Mouse (Mus musculus) cortical plate, adult 2 months (tissue): ENCODE data around the gene Cdk14. TPM values are rescaled to one million over a fixed set of nuclear protein-coding genes. Genes with fewer than 3 reads are reported as not detected.

Experiments used
- H3K27ac ChIP-seq: fragments of 200-500 bp; 2 replicates; pipeline ENCODE4 v1.5.1; 2012; ENCODE audit warnings: low read length, control low read depth, inconsistent platforms; ENCODE audit not compliant: insufficient read depth
- H3K4me1 ChIP-seq: fragments of 200-500 bp; 2 replicates; pipeline ENCODE4 v1.6.1; 2011; ENCODE audit warnings: low read length; ENCODE audit not compliant: control insufficient read depth, insufficient read depth
- H3K4me3 ChIP-seq: fragments of 200-500 bp; 2 replicates; pipeline ENCODE4 v1.5.1; 2011; ENCODE audit warnings: mild to moderate bottlenecking, low read length, control low read depth; ENCODE audit not compliant: insufficient read depth
- CTCF ChIP-seq: fragments of 200-500 bp; IDR thresholded peaks from 2 replicates; pipeline ENCODE4 v1.5.1; 2011; ENCODE audit warnings: mild to moderate bottlenecking, control low read depth, low read length; ENCODE audit not compliant: insufficient read depth; ENCODE audit errors: extremely low read depth
- POLR2A ChIP-seq: fragments of 200-500 bp; IDR thresholded peaks from 2 replicates; pipeline ENCODE4 v1.6.1; 2011; ENCODE audit warnings: mild to moderate bottlenecking, low read length, control low read depth; ENCODE audit not compliant: insufficient read depth; ENCODE audit errors: extremely low read depth
- polyA plus RNA-seq: library from polyadenylated mRNA; depleted of rRNA; stranded (reverse); fragments of >200 nt; gene quantifications from 2 replicates; pipeline ENCODE4 v1.2.3, GENCODE M21; 2012; rRNA removed

The Cdk14 gene
- polyA plus RNA-seq, 1 experiment = 89.5 TPM

DNA sequence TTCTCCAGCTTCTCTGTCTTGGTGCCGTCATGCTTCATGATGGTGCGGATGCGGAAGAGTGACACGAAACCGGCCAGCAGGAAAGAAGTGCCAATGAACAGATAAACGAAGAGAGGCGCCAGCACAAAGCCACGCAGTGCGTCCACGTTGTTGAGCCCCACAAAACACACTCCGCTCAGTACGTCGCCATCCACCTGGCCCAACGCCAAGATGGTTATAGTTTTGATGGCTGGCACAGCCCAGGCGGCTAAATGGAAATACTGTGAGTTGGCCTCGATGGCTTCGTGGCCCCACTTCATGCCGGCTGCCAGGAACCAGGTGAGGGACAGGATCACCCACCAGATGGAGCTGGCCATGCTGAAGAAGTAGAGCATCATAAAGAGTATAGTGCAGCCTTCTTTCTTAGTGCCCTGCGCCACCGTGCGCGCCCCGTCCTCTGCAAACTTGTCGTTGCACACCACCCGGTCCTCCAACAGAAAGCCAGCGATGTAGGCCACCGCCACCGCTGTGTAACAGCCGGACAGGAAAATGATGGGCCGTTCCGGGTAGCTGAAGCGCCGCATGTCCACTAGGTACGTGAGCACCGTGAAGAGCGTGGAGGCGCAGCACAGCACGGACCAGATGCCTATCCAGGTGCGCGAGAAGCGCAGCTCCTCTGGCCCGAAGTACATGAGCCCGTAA is 664.0 kb downstream of the Cdk14 start:
- Histone ChIP-seq H3K27ac (no peak overlapping the region), H3K4me1 (peaks cover 1% of the 10 kb centered on the region; the same call in 1 of the 2 replicates), H3K4me3 (peak overlapping the region; percentile 53)
- no peak for TF ChIP-seq CTCF

DNA sequence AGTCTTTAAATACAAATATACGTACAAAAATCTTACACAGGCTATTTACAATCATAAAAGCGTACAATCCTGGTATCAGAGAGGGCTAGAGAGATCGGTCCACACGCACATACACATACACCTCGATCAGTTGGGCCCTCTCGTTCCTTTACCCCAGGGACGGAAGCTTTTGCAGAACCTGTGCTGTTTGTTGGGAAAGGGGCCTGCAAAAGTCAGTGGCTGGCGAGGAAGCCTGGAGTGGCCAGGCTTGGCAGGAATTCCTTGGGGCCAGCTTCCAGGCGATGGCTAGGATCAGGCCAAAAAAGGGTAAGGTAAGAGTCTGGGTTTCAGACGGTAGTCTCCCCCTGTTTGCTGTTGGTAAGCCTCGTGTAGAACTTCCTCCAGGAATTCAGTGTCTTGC is 664.8 kb downstream of the Cdk14 start:
- peak overlapping the region; percentile 53 for H3K4me3 ChIP-seq
- no peak for TF ChIP-seq CTCF
- TF ChIP-seq POLR2A = no peak
- H3K4me1 ChIP-seq = peaks cover 1% of the 10 kb centered on the region; the same call in 1 of the 2 replicates
- H3K27ac ChIP-seq = no peak overlapping the region

DNA sequence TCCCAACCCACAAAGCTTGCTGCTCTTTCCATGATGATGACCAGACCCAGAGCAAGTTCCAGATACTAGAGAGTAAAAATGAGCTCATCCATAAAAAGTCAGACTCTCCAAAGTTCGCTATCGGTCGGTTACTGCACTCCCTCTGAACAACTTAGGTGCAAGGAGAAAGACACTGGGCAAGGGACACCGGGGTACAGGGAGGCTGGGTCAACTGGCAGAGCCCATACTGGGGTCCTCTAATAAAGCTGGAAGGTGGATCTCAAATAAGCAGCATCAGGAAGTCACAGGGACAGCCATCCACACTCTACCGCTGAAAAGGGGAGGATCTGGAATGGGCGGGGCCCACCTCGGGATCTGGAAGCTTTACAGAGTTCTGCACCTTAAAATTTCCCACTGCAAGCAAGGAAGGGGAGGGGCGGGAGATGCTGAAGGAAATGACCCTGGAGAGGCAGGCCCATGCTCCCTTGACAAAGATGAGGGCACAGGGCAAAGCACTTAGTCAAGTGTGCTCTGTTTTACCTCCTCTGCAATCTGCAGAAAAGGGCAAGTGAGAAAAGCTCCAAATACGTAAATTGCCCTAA is 665.3 kb downstream of the Cdk14 start:
- Histone ChIP-seq H3K4me1 (peaks cover 1% of the 10 kb centered on the region; the same call in 1 of the 2 replicates), H3K27ac (no peak overlapping the region), H3K4me3 (peak overlapping the region; percentile 53)
- no peak for TF ChIP-seq CTCF
- no peak for TF ChIP-seq POLR2A

Other genes with a start within 250 kb of the Cdk14 start
- 0.19 and 0.32 TPM in 2 replicates for gene 1700015F17Rik, start 58.8 kb upstream of the Cdk14 start, polyA plus RNA-seq
- gene Cldn12, start 94.6 kb upstream of the Cdk14 start, polyA plus RNA-seq = 38.0 and 38.1 TPM in 2 replicates
- 8.2 and 8.7 TPM in 2 replicates for gene Gtpbp10, start 139.2 kb upstream of the Cdk14 start, polyA plus RNA-seq
- 0.30 and 0.35 TPM in 2 replicates for gene Gm8773, start 153.5 kb upstream of the Cdk14 start, polyA plus RNA-seq
- 15.6 and 16.8 TPM in 2 replicates for gene Cfap69, start 243.9 kb upstream of the Cdk14 start, polyA plus RNA-seq